Mouse (Mus musculus): ENCODE results near the gene Hapln4. TPM values are rescaled to one million over a fixed set of nuclear protein-coding genes. Genes with fewer than 3 reads are reported as not detected.

The Hapln4 gene
- polyA plus RNA-seq, 1 experiment from 2014 or later, result 0.14 TPM

Small RNAs within 50 kb of the gene (microRNA-seq; reads per million reads assigned to microRNA genes)
- not detected for gene Mir7066

Other genes starting within 250 kb of the Hapln4 start
- 1.1 and 1.3 TPM in 2 replicates for gene Cilp2, start 195.8 kb upstream of the Hapln4 start, polyA plus RNA-seq (2015; fragmentation: Nextera tagmentation; extraction: Ambion mirVana)
- gene Tssk6, start 181.3 kb upstream of the Hapln4 start, polyA plus RNA-seq (2015; fragmentation: Nextera tagmentation; extraction: Ambion mirVana), result 2.5 and 3.4 TPM in 2 replicates
- 172 and 183 TPM in 2 replicates for gene Ndufa13, start 180.9 kb upstream of the Hapln4 start, polyA plus RNA-seq (2015; fragmentation: Nextera tagmentation; extraction: Ambion mirVana)
- gene Yjefn3, start 180.7 kb upstream of the Hapln4 start, polyA plus RNA-seq (2015; fragmentation: Nextera tagmentation; extraction: Ambion mirVana), result 7.2 and 7.9 TPM in 2 replicates
- gene Gatad2a, start 87.1 kb upstream of the Hapln4 start, polyA plus RNA-seq (2015; fragmentation: Nextera tagmentation; extraction: Ambion mirVana), result 29.5 and 31.7 TPM in 2 replicates
- gene Mau2, start 40.7 kb upstream of the Hapln4 start, polyA plus RNA-seq (2015; fragmentation: Nextera tagmentation; extraction: Ambion mirVana), result 73.0 and 78.5 TPM in 2 replicates
- gene Sugp1, start 40.6 kb upstream of the Hapln4 start, polyA plus RNA-seq (2015; fragmentation: Nextera tagmentation; extraction: Ambion mirVana), result 56.2 and 63.1 TPM in 2 replicates
- 1.1 and 1.3 TPM in 2 replicates for gene Tm6sf2, start 10.5 kb upstream of the Hapln4 start, polyA plus RNA-seq (2015; fragmentation: Nextera tagmentation; extraction: Ambion mirVana)
- gene Ncan, start 37.4 kb downstream of the Hapln4 start, polyA plus RNA-seq (2015; fragmentation: Nextera tagmentation; extraction: Ambion mirVana), result 100 and 102 TPM in 2 replicates
- gene Nr2c2ap, start 47.9 kb downstream of the Hapln4 start, polyA plus RNA-seq (2015; fragmentation: Nextera tagmentation; extraction: Ambion mirVana), result 33.4 and 37.4 TPM in 2 replicates
- 12.2 and 14.2 TPM in 2 replicates for gene Rfxank, start 55.7 kb downstream of the Hapln4 start, polyA plus RNA-seq (2015; fragmentation: Nextera tagmentation; extraction: Ambion mirVana)
- 47.4 and 48.0 TPM in 2 replicates for gene Borcs8, start 56.0 kb downstream of the Hapln4 start, polyA plus RNA-seq (2015; fragmentation: Nextera tagmentation; extraction: Ambion mirVana)
- gene Mef2b, start 56.3 kb downstream of the Hapln4 start, polyA plus RNA-seq (2015; fragmentation: Nextera tagmentation; extraction: Ambion mirVana), result 0.23 and 0.45 TPM in 2 replicates
- gene Tmem161a, start 88.9 kb downstream of the Hapln4 start, polyA plus RNA-seq (2015; fragmentation: Nextera tagmentation; extraction: Ambion mirVana), result 50.2 and 59.5 TPM in 2 replicates
- 2.0 and 3.0 TPM in 2 replicates for gene Slc25a42, start 128.8 kb downstream of the Hapln4 start, polyA plus RNA-seq (2015; fragmentation: Nextera tagmentation; extraction: Ambion mirVana)
- gene Sugp2, start 150.8 kb downstream of the Hapln4 start, polyA plus RNA-seq (2015; fragmentation: Nextera tagmentation; extraction: Ambion mirVana), result 75.9 and 76.7 TPM in 2 replicates
- gene Armc6, start 151.0 kb downstream of the Hapln4 start, polyA plus RNA-seq (2015; fragmentation: Nextera tagmentation; extraction: Ambion mirVana), result 52.8 and 60.1 TPM in 2 replicates
- gene Homer3, start 199.4 kb downstream of the Hapln4 start, polyA plus RNA-seq (2015; fragmentation: Nextera tagmentation; extraction: Ambion mirVana), result 65.0 and 66.0 TPM in 2 replicates
- 52.4 and 53.7 TPM in 2 replicates for gene Ddx49, start 219.0 kb downstream of the Hapln4 start, polyA plus RNA-seq (2015; fragmentation: Nextera tagmentation; extraction: Ambion mirVana)
- gene Cope, start 219.1 kb downstream of the Hapln4 start, polyA plus RNA-seq (2015; fragmentation: Nextera tagmentation; extraction: Ambion mirVana), result 268 and 274 TPM in 2 replicates
- 18.2 and 20.1 TPM in 2 replicates for gene Cers1, start 232.3 kb downstream of the Hapln4 start, polyA plus RNA-seq (2015; fragmentation: Nextera tagmentation; extraction: Ambion mirVana)
- gene Gdf1, start 246.4 kb downstream of the Hapln4 start, polyA plus RNA-seq (2015; fragmentation: Nextera tagmentation; extraction: Ambion mirVana), result 0.89 and 2.5 TPM in 2 replicates